ENCODE assay signal across 21 mouse cellular contexts in the genomic region with DNA sequence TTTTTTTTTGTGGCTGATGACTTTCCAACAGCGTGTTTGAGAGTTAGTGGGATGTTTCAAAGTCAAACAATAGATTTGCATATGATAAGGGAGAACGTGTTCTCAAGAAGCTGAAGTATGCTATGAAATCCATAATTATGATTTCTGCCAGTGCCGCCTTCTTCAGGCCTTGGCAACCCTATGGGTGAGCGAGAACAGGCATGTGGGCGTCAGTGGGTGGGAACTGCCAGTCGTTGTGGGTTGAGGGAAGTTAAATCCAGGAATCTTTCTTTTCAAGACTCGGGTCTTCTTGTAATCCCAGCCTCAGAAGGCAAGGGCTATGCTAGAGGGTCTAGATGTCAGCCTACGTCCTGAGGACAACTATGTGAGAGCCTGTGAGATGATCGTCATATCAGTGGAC.
"Had no signal": no experiment of that assay in that cellular context is flagged by ENCODE, and none has a peak within 500 bp of the region (broad histone marks: within the 10 kb centered on the region; RNA-seq: fewer than 3 reads in every experiment).

No protein-coding gene starts in this region.

- DNase-seq: kidney, adult 11 months; kidney, adult 8-10 months; kidney, postnatal 10 days; kidney, postnatal 36 days; layer of hippocampus, postnatal 36 days; liver, postnatal 0 days; lung, embryonic 14.5 days; retina, postnatal 1 day; spleen, adult 18-20 months; thymus, postnatal 25 days had no signal

- H3K27ac ChIP-seq: intestine, embryonic 15.5 days; kidney, embryonic 15.5 days; limb, embryonic 12.5 days; limb, embryonic 15.5 days; liver, embryonic 14.5 days; macrophage; midbrain, embryonic 12.5 days; stomach, embryonic 15.5 days had no signal

- H3K4me3 ChIP-seq: intestine, embryonic 15.5 days; kidney, embryonic 15.5 days; limb, embryonic 12.5 days; limb, embryonic 15.5 days; midbrain, embryonic 12.5 days; midbrain, embryonic 15.5 days; myocyte; neural tube, embryonic 13.5 days; stomach, embryonic 15.5 days had no signal
